Mouse (Mus musculus): ENCODE data around the gene Ago3. TPM values are rescaled to one million over a fixed set of nuclear protein-coding genes. Genes with fewer than 3 reads are reported as not detected.

The Ago3 gene
- 17.6 TPM for polyA plus RNA-seq (2014; fragmentation: Illumina TruSeq; extraction: RNeasy Lipid Tissue Mini Kit (QIAGEN cat#74804); ENCODE audit: low read depth, low replicate concordance)

DNA sequence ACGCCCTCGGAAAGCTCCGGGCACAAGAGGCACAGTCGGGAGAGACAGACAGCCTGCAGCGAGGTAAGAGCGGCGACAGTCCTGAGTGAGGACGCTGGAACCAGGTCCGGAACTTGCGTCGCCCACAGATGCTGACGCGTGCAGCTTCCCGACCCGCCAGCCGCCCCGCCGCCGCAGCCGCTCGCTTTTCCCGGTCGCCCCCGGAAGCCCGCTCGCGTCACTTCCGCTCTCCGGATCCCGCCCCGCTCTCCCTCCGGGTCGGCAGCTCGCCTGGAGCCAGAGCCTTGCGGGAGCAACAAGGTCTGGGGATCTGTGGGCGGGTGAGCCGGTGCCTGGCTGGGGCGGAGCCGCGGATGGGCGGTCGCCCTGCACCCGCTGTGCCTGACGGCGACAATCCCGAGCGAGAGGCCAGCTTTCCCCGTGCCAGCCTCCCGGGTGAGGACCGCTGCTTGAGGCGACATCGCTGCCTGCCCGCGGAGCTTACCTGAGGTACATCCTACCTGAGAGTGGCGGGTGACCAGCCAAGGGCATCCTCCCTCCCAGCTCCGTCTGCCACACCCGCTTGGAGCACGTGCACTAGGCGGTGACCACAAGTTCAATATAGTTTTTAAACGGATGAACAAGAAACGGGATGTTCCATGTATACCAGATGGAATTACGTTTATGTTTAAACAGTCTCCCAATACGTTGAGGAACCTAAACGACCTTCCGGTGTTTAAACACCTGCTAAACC lies at the start of gene Ago3:
TSS of gene Ago3 (minus strand) at position 210 of the 733 bp plus-strand sequence.

DNA sequence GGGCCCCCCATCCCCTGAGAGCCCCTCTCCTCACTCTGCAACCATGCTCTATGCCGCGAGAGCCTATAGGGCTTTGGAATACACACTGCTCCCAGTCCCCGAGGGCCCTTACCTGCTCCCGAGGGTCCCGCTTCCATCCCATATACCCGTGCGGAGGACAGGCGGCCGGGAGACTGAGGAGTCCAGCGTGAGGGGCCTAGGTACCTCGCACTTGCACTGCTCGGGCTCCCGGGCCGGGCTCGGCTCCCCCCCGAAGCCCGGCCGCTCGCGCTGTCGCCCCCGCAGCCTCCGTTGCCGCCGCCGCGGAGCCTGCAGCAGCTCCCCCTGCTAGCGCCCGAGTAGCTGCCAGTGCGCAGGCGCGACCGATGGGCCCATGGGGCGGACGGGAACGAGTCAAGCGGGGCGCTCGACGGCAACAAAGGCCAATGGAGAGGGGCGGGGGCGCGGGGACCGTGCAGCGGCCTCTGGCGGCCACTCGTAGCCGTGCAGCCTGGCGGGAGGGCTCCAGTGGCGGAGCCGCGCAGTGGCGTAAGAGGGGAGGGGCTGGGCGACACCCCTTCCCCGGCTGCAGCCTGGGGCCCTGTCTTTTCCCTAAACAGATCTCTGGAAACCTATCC lies 39.0 kb upstream of the Ago3 start, which contains the start of gene Ago1:
TSS of gene Ago1 (minus strand) at position 299 of the 617 bp plus-strand sequence.

DNA sequence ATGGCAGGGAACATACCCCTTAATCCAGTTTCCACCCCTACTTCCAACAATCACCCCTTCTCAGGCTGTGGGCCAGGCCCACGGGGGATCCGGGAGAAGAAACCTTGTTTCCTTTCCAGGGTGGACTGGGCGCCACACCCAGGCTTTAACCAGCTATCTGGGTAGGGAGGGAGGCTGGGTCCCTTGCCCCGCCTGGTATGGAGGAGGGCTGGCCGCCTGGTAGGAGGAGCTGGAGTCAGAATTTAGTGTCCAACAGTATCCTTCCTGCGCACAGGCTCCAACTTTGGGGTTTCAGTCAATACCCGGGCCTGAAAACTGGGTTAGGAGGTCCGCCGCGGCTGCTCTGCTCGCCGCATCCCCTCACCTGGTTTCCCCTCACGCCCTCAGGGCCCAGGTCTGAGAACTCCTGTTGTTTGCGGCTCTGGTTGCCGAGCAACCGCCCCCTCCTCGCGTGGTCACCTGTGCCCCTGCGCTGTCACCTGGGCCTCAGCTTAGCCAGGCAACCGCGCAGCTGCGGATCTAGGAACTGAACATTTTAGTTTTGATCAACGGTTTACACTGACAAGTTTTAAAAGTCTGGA lies 104.0 kb downstream of the Ago3 start, which contains the start of gene Tekt2:
TSS of gene Tekt2 (minus strand) at position 408 of the 581 bp plus-strand sequence.

GRCm38 (mm10) chr4:126321111-126321853 lies 108.1 kb downstream of the Ago3 start, which contains the start of gene Adprhl2:
Gene Adprhl2 (minus strand): TSS chr4:126321703.

DNA sequence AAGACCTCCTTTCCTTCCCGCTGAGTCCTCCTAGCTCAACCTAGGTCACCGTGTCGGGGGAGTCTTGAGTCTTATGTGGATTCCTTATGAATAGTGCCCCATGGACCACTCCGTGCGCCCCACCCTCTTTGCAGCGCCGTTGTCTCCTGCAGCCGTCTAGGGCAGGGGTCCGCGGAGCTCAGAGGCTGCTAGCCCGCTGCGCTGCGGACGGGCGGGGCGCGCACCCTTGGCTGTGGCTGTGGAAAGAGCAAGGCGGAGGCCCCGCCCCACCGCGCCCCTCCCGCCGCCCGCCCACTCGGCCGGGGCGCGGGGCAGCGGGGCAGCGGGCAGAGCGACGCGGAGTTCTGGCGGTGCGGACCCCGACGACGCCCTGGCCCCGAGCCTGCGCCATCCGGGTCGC lies 142.9 kb downstream of the Ago3 start, which contains the start of gene Col8a2:
TSS of gene Col8a2 (plus strand) at position 302 of the 400 bp plus-strand sequence.

Other genes with a start within 250 kb of the Ago3 start
- gene Thrap3, start 226.8 kb downstream of the Ago3 start, polyA plus RNA-seq (2014; fragmentation: Illumina TruSeq; extraction: RNeasy Lipid Tissue Mini Kit (QIAGEN cat#74804); ENCODE audit: low read depth, low replicate concordance): 247 TPM
- 2.3 TPM for gene Map7d1, start 173.2 kb downstream of the Ago3 start, polyA plus RNA-seq (2014; fragmentation: Illumina TruSeq; extraction: RNeasy Lipid Tissue Mini Kit (QIAGEN cat#74804); ENCODE audit: low read depth, low replicate concordance)
- 49.5 TPM for gene Trappc3, start 167.2 kb downstream of the Ago3 start, polyA plus RNA-seq (2014; fragmentation: Illumina TruSeq; extraction: RNeasy Lipid Tissue Mini Kit (QIAGEN cat#74804); ENCODE audit: low read depth, low replicate concordance)
- gene Col8a2, start 142.8 kb downstream of the Ago3 start, polyA plus RNA-seq (2014; fragmentation: Illumina TruSeq; extraction: RNeasy Lipid Tissue Mini Kit (QIAGEN cat#74804); ENCODE audit: low read depth, low replicate concordance): 1.4 TPM
- not detected for gene Adprhl2, start 107.9 kb downstream of the Ago3 start, polyA plus RNA-seq (2014; fragmentation: Illumina TruSeq; extraction: RNeasy Lipid Tissue Mini Kit (QIAGEN cat#74804); ENCODE audit: low read depth, low replicate concordance)
- gene Tekt2, start 103.9 kb downstream of the Ago3 start, polyA plus RNA-seq (2014; fragmentation: Illumina TruSeq; extraction: RNeasy Lipid Tissue Mini Kit (QIAGEN cat#74804); ENCODE audit: low read depth, low replicate concordance): not detected
- gene Ago1, start 39.0 kb upstream of the Ago3 start, polyA plus RNA-seq (2014; fragmentation: Illumina TruSeq; extraction: RNeasy Lipid Tissue Mini Kit (QIAGEN cat#74804); ENCODE audit: low read depth, low replicate concordance): 24.9 TPM
- gene Ago4, start 103.9 kb upstream of the Ago3 start, polyA plus RNA-seq (2014; fragmentation: Illumina TruSeq; extraction: RNeasy Lipid Tissue Mini Kit (QIAGEN cat#74804); ENCODE audit: low read depth, low replicate concordance): 9.0 TPM
- 1.3 TPM for gene Clspn, start 127.4 kb upstream of the Ago3 start, polyA plus RNA-seq (2014; fragmentation: Illumina TruSeq; extraction: RNeasy Lipid Tissue Mini Kit (QIAGEN cat#74804); ENCODE audit: low read depth, low replicate concordance)
- 13.8 TPM for gene 5730409E04Rik, start 180.3 kb upstream of the Ago3 start, polyA plus RNA-seq (2014; fragmentation: Illumina TruSeq; extraction: RNeasy Lipid Tissue Mini Kit (QIAGEN cat#74804); ENCODE audit: low read depth, low replicate concordance)
- 93.7 TPM for gene Psmb2, start 248.1 kb upstream of the Ago3 start, polyA plus RNA-seq (2014; fragmentation: Illumina TruSeq; extraction: RNeasy Lipid Tissue Mini Kit (QIAGEN cat#74804); ENCODE audit: low read depth, low replicate concordance)

Measured in adrenal gland, adult 10 weeks (tissue).